Mouse (Mus musculus) megakaryocyte, embryonic 14.5 days (primary cell): ENCODE data around the gene Cmas.

Experiments
- FLI1 ChIP-seq: IDR thresholded peaks from 2 replicates; pipeline ENCODE4 v1.6.1; 2012; ENCODE audit warnings: low read length, inconsistent platforms, mixed read lengths
- GATA1 ChIP-seq: IDR thresholded peaks from 3 replicates; pipeline ENCODE4 v1.6.1; 2012; ENCODE audit warnings: mixed read lengths, low read length, inconsistent platforms, borderline replicate concordance

DNA sequence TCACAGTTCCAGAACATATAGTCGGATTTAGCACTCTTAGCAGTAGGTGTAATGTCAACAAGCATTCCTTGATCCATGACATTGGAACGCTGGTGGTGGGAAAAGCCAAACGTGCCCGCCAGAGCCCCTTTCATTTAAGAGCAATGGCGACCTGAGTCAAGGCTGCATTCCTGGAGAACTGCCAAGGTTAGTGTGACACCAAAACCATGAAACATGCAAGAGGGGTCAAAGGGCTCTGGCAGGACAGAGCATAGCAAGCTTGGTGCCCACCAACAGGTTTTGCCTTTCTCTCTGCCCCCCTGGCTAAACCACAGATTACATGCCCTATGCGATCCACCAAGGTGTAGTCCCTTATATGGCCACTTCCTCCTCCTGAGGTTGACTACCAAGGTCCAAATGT is 17.8 kb upstream of the Cmas start:
- no peak for TF ChIP-seq GATA1
- TF ChIP-seq FLI1: no peak
